Mouse (Mus musculus): Measurements from ENCODE around the gene Rab36. TPM values are rescaled to one million over a fixed set of nuclear protein-coding genes. Genes with fewer than 3 reads are reported as not detected.

Gene Rab36
- polyA plus RNA-seq (2012; rRNA removed) = 1.4 and 1.6 TPM in 2 replicates

DNA sequence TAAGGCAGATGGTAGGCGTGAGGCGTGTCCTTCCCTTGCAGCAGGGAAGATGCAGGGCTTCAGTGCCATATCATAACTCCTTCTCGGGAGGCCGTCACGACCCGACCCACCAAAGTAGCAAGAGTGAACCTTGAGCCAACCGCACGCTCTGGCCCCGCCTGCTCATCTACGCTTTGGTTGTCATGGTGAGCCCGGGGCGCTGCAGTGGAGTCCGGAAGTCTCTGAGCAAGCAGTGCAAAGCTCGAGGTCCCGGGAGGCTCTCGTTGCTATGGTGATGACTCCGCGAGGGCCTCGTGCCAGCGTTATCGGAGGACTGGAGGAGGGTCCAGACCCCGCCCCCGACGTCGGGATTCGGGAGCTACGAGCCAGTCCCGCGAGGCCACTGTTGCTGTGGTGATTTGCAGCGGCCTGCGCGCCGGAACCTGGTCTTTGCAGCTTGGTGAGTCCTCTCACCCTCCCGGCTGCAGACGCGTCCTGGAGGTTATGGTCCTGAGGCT, at the start of gene Rab36:
Gene Rab36 (plus strand): TSS at position 176 of the 497 bp plus-strand sequence.
- peak; percentile 81 for DNase-seq
- WGBS = 3% methylated on average over 36 of the region's 36 CpGs
- H3K36me3 ChIP-seq (ENCODE audit: control insufficient read depth, insufficient read depth, low read length) = no peaks in the 10 kb centered on the region
- H3K27me3 ChIP-seq (ENCODE audit: control insufficient read depth, insufficient read depth, low read length) = no peaks in the 10 kb centered on the region
- TF ChIP-seq POLR2A (IDR thresholded peaks at IDR 0.05; ENCODE audit: control insufficient read depth, extremely low read depth, insufficient read depth, low read length, poor library complexity) (0 out of 2 replicates have a peak, but pooled peaks have one; percentile 21), CTCF (IDR thresholded peaks at IDR 0.05; ENCODE audit: borderline replicate concordance, control insufficient read depth, extremely low read depth, insufficient read depth, low read length, poor library complexity) (no peak)
- peak within 1 kb of the TSS; percentile 17 for H3K4me3 ChIP-seq (ENCODE audit: control insufficient read depth, insufficient read depth, low read length)
- H3K27ac ChIP-seq (ENCODE audit: control insufficient read depth, insufficient read depth, low read length) = no peak within 1 kb of the TSS
- peaks cover 6% of the 10 kb centered on the region for H3K4me1 ChIP-seq (replicated peaks; ENCODE audit: control insufficient read depth, insufficient read depth, low read length)

DNA sequence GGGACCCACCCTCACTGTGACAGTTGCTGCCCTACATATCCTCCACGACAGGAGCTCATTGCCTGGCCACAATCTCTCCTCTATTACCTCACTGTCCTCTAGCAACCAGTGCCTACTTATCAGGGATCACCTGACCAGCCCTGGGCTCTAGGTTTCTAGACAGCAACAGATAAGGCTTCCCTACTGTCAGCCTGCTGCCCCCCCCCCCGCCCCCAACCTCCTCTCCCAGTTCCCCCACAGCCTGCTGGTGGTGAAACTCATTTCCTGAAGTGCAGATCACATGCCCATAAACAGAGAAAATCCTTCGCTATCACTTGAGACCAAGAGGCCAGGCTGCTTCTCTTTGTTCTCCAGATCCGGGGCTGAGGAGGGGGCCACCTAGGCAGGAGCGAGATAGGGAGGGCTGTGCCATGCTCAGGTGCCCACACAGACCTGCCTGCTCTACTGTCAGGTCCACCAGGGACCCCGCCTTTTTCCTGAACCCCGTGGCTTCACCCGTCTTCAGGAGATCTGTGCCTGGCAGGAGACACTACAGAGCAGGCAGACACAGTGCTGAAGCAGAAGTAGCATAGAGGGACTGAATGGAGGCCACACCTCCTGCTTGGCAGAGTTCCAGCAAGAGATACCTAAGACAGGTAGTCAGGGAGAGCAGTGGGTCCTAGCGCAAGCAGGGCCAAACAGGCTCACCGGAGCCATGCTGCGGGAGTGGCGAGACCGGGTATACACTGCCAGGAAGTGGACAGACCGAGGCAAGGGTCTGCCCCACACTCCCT, 49.0 kb upstream of the Rab36 start:
- 0 out of 2 replicates have a peak, but pooled peaks cover 7% of the 10 kb centered on the region for H3K4me1 ChIP-seq (replicated peaks; ENCODE audit: control insufficient read depth, insufficient read depth, low read length)
- 25% methylated on average over 14 of the region's 14 CpGs for WGBS

DNA sequence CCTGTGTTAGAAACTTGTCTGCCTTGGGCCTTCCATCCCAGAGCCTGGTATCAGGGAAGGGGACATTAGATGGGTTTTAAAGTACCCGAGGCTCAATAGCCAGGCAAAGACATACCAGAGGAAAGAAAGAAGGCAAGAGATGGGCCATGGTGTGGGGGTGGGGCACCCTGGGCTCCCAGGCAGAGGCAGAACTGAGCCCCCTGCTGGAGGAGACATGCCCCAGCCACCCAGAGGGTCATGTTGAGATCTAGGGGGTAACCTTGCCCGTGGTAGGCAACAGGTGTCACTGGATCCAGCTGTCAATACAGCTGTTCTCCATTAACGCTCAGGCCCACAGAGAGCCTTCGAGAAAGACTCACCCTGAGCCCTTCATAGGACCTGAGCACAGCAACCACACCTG, 47.0 kb upstream of the Rab36 start:
- no peak overlapping the region for H3K27ac ChIP-seq (ENCODE audit: control insufficient read depth, insufficient read depth, low read length)
- TF ChIP-seq POLR2A (IDR thresholded peaks at IDR 0.05; ENCODE audit: control insufficient read depth, extremely low read depth, insufficient read depth, low read length, poor library complexity) (no peak), CTCF (IDR thresholded peaks at IDR 0.05; ENCODE audit: borderline replicate concordance, control insufficient read depth, extremely low read depth, insufficient read depth, low read length, poor library complexity) (no peak)
- H3K4me3 ChIP-seq (ENCODE audit: control insufficient read depth, insufficient read depth, low read length) = no peak overlapping the region
- 80% methylated on average over 4 of the region's 4 CpGs for WGBS
- DNase-seq = peak; percentile 8
- 0 out of 2 replicates have a peak, but pooled peaks cover 7% of the 10 kb centered on the region for H3K4me1 ChIP-seq (replicated peaks; ENCODE audit: control insufficient read depth, insufficient read depth, low read length)
- no peaks in the 10 kb centered on the region for H3K27me3 ChIP-seq (ENCODE audit: control insufficient read depth, insufficient read depth, low read length)
- H3K36me3 ChIP-seq (ENCODE audit: control insufficient read depth, insufficient read depth, low read length) = no peaks in the 10 kb centered on the region

More for the DNA sequence above, 49.0 kb upstream of the Rab36 start:
- no peak for DNase-seq
- TF ChIP-seq CTCF (IDR thresholded peaks at IDR 0.05; ENCODE audit: borderline replicate concordance, control insufficient read depth, extremely low read depth, insufficient read depth, low read length, poor library complexity) = no peak
- TF ChIP-seq POLR2A (IDR thresholded peaks at IDR 0.05; ENCODE audit: control insufficient read depth, extremely low read depth, insufficient read depth, low read length, poor library complexity) = no peak
- Histone ChIP-seq H3K4me3 (ENCODE audit: control insufficient read depth, insufficient read depth, low read length) (no peak overlapping the region), H3K27ac (ENCODE audit: control insufficient read depth, insufficient read depth, low read length) (no peak overlapping the region), H3K36me3 (ENCODE audit: control insufficient read depth, insufficient read depth, low read length) (no peaks in the 10 kb centered on the region), H3K27me3 (ENCODE audit: control insufficient read depth, insufficient read depth, low read length) (no peaks in the 10 kb centered on the region)

DNA sequence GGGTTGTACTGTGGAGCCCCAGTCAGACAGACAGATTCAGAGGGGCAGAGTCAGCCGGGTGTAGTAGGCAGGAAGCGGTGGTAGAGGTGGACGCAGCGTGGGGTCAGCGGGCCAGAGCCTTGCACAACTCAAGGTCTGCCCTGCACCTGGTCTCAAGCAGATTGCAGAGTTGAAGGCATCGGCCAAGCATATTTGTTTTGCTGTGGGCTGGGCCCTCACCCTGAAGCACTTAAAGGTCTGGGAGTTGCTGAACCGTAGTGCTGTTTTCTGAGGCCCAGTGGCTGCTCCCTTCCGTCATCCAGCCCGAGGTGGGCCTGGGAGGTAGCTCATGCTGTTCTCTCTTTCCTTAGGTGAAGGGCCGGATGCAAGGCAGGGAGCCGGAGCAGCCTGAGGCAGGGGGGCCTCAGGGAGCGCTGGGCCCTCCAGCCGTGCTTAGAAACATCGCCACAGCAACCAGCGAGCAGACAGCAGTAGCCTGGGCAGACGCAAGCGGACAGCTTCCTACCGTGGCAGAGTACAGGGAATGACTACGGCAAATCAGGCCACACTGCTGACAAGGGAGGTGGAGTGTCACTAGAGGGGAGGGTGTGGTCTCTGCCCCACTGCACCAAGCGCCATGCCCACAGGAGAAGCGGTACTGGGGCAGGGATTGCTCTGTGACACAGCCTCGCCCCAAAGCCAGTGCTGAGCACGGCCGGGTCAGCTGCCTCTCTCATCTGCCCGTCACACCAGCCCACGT, 46.1 kb upstream of the Rab36 start:
- H3K4me3 ChIP-seq (ENCODE audit: control insufficient read depth, insufficient read depth, low read length) = no peak overlapping the region
- no peaks in the 10 kb centered on the region for H3K36me3 ChIP-seq (ENCODE audit: control insufficient read depth, insufficient read depth, low read length)
- no peak for DNase-seq
- no peak overlapping the region for H3K27ac ChIP-seq (ENCODE audit: control insufficient read depth, insufficient read depth, low read length)
- TF ChIP-seq CTCF (IDR thresholded peaks at IDR 0.05; ENCODE audit: borderline replicate concordance, control insufficient read depth, extremely low read depth, insufficient read depth, low read length, poor library complexity) (no peak), POLR2A (IDR thresholded peaks at IDR 0.05; ENCODE audit: control insufficient read depth, extremely low read depth, insufficient read depth, low read length, poor library complexity) (no peak)
- H3K4me1 ChIP-seq (replicated peaks; ENCODE audit: control insufficient read depth, insufficient read depth, low read length) = 0 out of 2 replicates have a peak, but pooled peaks cover 7% of the 10 kb centered on the region
- 92% methylated on average over 26 of the region's 26 CpGs for WGBS
- H3K27me3 ChIP-seq (ENCODE audit: control insufficient read depth, insufficient read depth, low read length) = no peaks in the 10 kb centered on the region

DNA sequence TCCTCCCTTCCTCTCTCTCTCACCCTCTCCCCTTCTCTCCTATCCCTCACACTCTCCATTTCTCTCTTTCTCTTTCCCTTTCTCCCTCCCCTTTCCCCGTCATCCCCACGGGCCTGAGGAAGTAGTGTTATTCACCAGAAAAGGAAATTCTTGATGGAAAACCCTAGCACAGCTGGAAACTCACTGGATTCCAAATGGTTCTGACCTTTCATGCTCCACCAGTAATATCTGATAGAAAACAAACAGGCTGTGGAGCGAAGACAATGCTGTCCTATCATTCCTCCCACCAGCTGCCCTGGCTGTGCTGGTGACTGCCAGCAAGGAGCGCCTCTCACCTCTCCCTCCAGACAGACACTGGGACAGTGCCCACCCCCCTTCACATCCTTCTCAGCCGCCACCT, 42.0 kb upstream of the Rab36 start:
- DNase-seq = no peak
- no peak overlapping the region for H3K4me3 ChIP-seq (ENCODE audit: control insufficient read depth, insufficient read depth, low read length)

DNA sequence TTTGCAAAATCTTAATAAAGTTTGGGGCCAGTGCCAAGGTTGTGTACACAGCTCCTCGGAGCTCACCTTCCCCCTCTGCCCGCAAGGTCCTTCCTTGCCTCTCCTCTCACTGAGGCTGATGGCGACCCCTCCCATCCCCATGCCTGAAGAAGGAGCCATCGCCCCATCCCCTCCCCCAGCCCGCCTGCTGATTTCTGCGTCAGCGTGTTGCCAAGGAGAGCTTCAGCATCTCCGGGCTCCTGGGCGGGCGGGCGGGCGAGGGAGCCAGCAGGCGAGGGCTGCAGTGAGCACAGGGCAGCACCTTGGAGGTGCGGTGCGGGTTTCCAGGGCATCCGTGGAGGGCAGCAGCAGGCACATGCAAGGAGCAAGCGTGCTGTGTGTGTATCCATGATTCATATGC, 41.5 kb upstream of the Rab36 start:
- Histone ChIP-seq H3K27ac (ENCODE audit: control insufficient read depth, insufficient read depth, low read length) (no peak overlapping the region), H3K27me3 (ENCODE audit: control insufficient read depth, insufficient read depth, low read length) (no peaks in the 10 kb centered on the region), H3K4me3 (ENCODE audit: control insufficient read depth, insufficient read depth, low read length) (no peak overlapping the region), H3K4me1 (replicated peaks; ENCODE audit: control insufficient read depth, insufficient read depth, low read length) (no peaks in the 10 kb centered on the region), H3K36me3 (ENCODE audit: control insufficient read depth, insufficient read depth, low read length) (no peaks in the 10 kb centered on the region)
- 78% methylated on average over 17 of the region's 17 CpGs for WGBS
- TF ChIP-seq POLR2A (IDR thresholded peaks at IDR 0.05; ENCODE audit: control insufficient read depth, extremely low read depth, insufficient read depth, low read length, poor library complexity) (no peak), CTCF (IDR thresholded peaks at IDR 0.05; ENCODE audit: borderline replicate concordance, control insufficient read depth, extremely low read depth, insufficient read depth, low read length, poor library complexity) (no peak)
- no peak for DNase-seq

More for the DNA sequence above, 42.0 kb upstream of the Rab36 start:
- 83% methylated on average over 5 of the region's 5 CpGs for WGBS
- Histone ChIP-seq H3K36me3 (ENCODE audit: control insufficient read depth, insufficient read depth, low read length) (no peaks in the 10 kb centered on the region), H3K27me3 (ENCODE audit: control insufficient read depth, insufficient read depth, low read length) (no peaks in the 10 kb centered on the region), H3K4me1 (replicated peaks; ENCODE audit: control insufficient read depth, insufficient read depth, low read length) (no peaks in the 10 kb centered on the region), H3K27ac (ENCODE audit: control insufficient read depth, insufficient read depth, low read length) (no peak overlapping the region)
- TF ChIP-seq CTCF (IDR thresholded peaks at IDR 0.05; ENCODE audit: borderline replicate concordance, control insufficient read depth, extremely low read depth, insufficient read depth, low read length, poor library complexity) (no peak), POLR2A (IDR thresholded peaks at IDR 0.05; ENCODE audit: control insufficient read depth, extremely low read depth, insufficient read depth, low read length, poor library complexity) (no peak)
